Mouse (Mus musculus): ENCODE data around the gene Fam217a. TPM values are rescaled to one million over a fixed set of nuclear protein-coding genes. Genes with fewer than 3 reads are reported as not detected.
"Not testable (repeated sequence)": the region's sequence is repeated elsewhere in the genome, so short reads cannot be mapped to it uniquely, and the experiment has no call there.

Fam217a gene
- polyA plus RNA-seq, 1 experiment from 2014 or later = 0.84 TPM

- Histone ChIP-seq H3K36me3 (ENCODE audit: control insufficient read depth, insufficient read depth, low read length) (peaks cover 31% of the 10 kb centered on the region), H3K4me3 (ENCODE audit: low read depth, low read length) (no peak overlapping the region), H3K27ac (replicated peaks; ENCODE audit: low read depth, low read length) (no peak overlapping the region), H3K4me2 (ENCODE audit: low read depth, severe bottlenecking) (no peak overlapping the region), H3K9ac (ENCODE audit: low read length) (no peak overlapping the region), H3K4me1 (ENCODE audit: control insufficient read depth, insufficient read depth, low read length) (no peaks in the 10 kb centered on the region), H3K27me3 (ENCODE audit: control insufficient read depth, insufficient read depth, low read length) (no peaks in the 10 kb centered on the region), H3K9me3 (ENCODE audit: control insufficient read depth, low read length) (no peaks in the 10 kb centered on the region)
- no peak for DNase-seq (ENCODE audit: low spot score)
- no peak for ATAC-seq (ENCODE audit: insufficient number of reproducible peaks, low FRiP score, low TSS enrichment, low read depth)
- 89% methylated on average over 1 of the region's 1 CpGs for WGBS
Observed at GRCm38 (mm10) chr13:34892871-34893270, 31.2 kb downstream of the Fam217a start.

GRCm38 (mm10) chr13:34876481-34876880 lies 47.6 kb downstream of the Fam217a start:
- no peaks in the 10 kb centered on the region for H3K9me3 ChIP-seq (ENCODE audit: control insufficient read depth, low read length)
- DNase-seq (ENCODE audit: low spot score) (no peak), ATAC-seq (ENCODE audit: insufficient number of reproducible peaks, low FRiP score, low TSS enrichment, low read depth) (no peak)
- peaks cover 8% of the 10 kb centered on the region for H3K4me1 ChIP-seq (ENCODE audit: control insufficient read depth, insufficient read depth, low read length)
- no peaks in the 10 kb centered on the region; the same call in 1 of the 2 replicates for H3K36me3 ChIP-seq (ENCODE audit: control insufficient read depth, insufficient read depth, low read length)
- peak overlapping the region; percentile 88 for H3K4me3 ChIP-seq (ENCODE audit: low read depth, low read length)
- peak overlapping the region; percentile 93; the same call in 1 of the 2 replicates for H3K9ac ChIP-seq (ENCODE audit: low read length)
- no peak overlapping the region for H3K27ac ChIP-seq (replicated peaks; ENCODE audit: low read depth, low read length)
- 13% methylated on average over 3 of the region's 3 CpGs for WGBS
- peak overlapping the region; percentile 61 for H3K4me2 ChIP-seq (ENCODE audit: low read depth, severe bottlenecking)
- H3K27me3 ChIP-seq (ENCODE audit: control insufficient read depth, insufficient read depth, low read length) = no peaks in the 10 kb centered on the region

GRCm38 (mm10) chr13:34875741-34876445 lies 48.2 kb downstream of the Fam217a start:
- H3K4me3 ChIP-seq (ENCODE audit: low read depth, low read length) = peak overlapping the region; percentile 88
- peaks cover 8% of the 10 kb centered on the region for H3K4me1 ChIP-seq (ENCODE audit: control insufficient read depth, insufficient read depth, low read length)
- H3K9ac ChIP-seq (ENCODE audit: low read length) = peak overlapping the region; percentile 93
- no peaks in the 10 kb centered on the region for H3K9me3 ChIP-seq (ENCODE audit: control insufficient read depth, low read length)
- ATAC-seq (ENCODE audit: insufficient number of reproducible peaks, low FRiP score, low TSS enrichment, low read depth) = peak; percentile 6; the same call in 1 of the 2 replicates
- peak overlapping the region; percentile 61 for H3K4me2 ChIP-seq (ENCODE audit: low read depth, severe bottlenecking)
- H3K27me3 ChIP-seq (ENCODE audit: control insufficient read depth, insufficient read depth, low read length) = no peaks in the 10 kb centered on the region
- peak overlapping the region; percentile 96 for H3K27ac ChIP-seq (replicated peaks; ENCODE audit: low read depth, low read length)
- WGBS = under 1% methylated on average over 45 of the region's 50 CpGs
- H3K36me3 ChIP-seq (ENCODE audit: control insufficient read depth, insufficient read depth, low read length) = no peaks in the 10 kb centered on the region
- no peak for DNase-seq (ENCODE audit: low spot score)

GRCm38 (mm10) chr13:34875166-34875710 lies 48.9 kb downstream of the Fam217a start, which contains the start of gene Prpf4b:
TSS of gene Prpf4b (plus strand) at chr13:34875302.
- WGBS = 1% methylated on average over 40 of the region's 40 CpGs
- Histone ChIP-seq H3K9me3 (ENCODE audit: control insufficient read depth, low read length) (no peaks in the 10 kb centered on the region), H3K4me1 (ENCODE audit: control insufficient read depth, insufficient read depth, low read length) (peaks cover 8% of the 10 kb centered on the region)

GRCm38 (mm10) chr13:34874736-34875135 lies 49.4 kb downstream of the Fam217a start:
- not testable (repeated sequence) for DNase-seq (ENCODE audit: low spot score); ATAC-seq (ENCODE audit: insufficient number of reproducible peaks, low FRiP score, low TSS enrichment, low read depth); H3K9me3 ChIP-seq (ENCODE audit: control insufficient read depth, low read length); H3K9ac ChIP-seq (ENCODE audit: low read length); H3K4me1 ChIP-seq (ENCODE audit: control insufficient read depth, insufficient read depth, low read length); H3K27me3 ChIP-seq (ENCODE audit: control insufficient read depth, insufficient read depth, low read length); H3K36me3 ChIP-seq (ENCODE audit: control insufficient read depth, insufficient read depth, low read length)
- Histone ChIP-seq H3K27ac (replicated peaks; ENCODE audit: low read depth, low read length) (peak overlapping the region; percentile 96), H3K4me3 (ENCODE audit: low read depth, low read length) (peak overlapping the region; percentile 88), H3K4me2 (ENCODE audit: low read depth, severe bottlenecking) (peak overlapping the region; percentile 41)
- 16% methylated on average over 13 of the region's 13 CpGs for WGBS

More at GRCm38 (mm10) chr13:34875166-34875710, 48.9 kb downstream of the Fam217a start, which contains the start of gene Prpf4b:
- DNase-seq (ENCODE audit: low spot score) (peak; percentile 92), ATAC-seq (ENCODE audit: insufficient number of reproducible peaks, low FRiP score, low TSS enrichment, low read depth) (peak; percentile 72)
- Histone ChIP-seq H3K36me3 (ENCODE audit: control insufficient read depth, insufficient read depth, low read length) (no peaks in the 10 kb centered on the region), H3K4me2 (ENCODE audit: low read depth, severe bottlenecking) (peak within 1 kb of the TSS; percentile 61), H3K4me3 (ENCODE audit: low read depth, low read length) (peak within 1 kb of the TSS; percentile 88), H3K9ac (ENCODE audit: low read length) (peak within 1 kb of the TSS; percentile 93), H3K27ac (replicated peaks; ENCODE audit: low read depth, low read length) (peak within 1 kb of the TSS; percentile 96), H3K27me3 (ENCODE audit: control insufficient read depth, insufficient read depth, low read length) (no peaks in the 10 kb centered on the region)

GRCm38 (mm10) chr13:34873801-34874681 lies 50.1 kb downstream of the Fam217a start:
- DNase-seq (ENCODE audit: low spot score) (peak; percentile 93), ATAC-seq (ENCODE audit: insufficient number of reproducible peaks, low FRiP score, low TSS enrichment, low read depth) (peak; percentile 93)
- Histone ChIP-seq H3K9me3 (ENCODE audit: control insufficient read depth, low read length) (no peaks in the 10 kb centered on the region), H3K4me3 (ENCODE audit: low read depth, low read length) (peak overlapping the region; percentile 88), H3K4me2 (ENCODE audit: low read depth, severe bottlenecking) (peak overlapping the region; percentile 41), H3K27ac (replicated peaks; ENCODE audit: low read depth, low read length) (peak overlapping the region; percentile 86), H3K9ac (ENCODE audit: low read length) (peak overlapping the region; percentile 70), H3K36me3 (ENCODE audit: control insufficient read depth, insufficient read depth, low read length) (no peaks in the 10 kb centered on the region), H3K27me3 (ENCODE audit: control insufficient read depth, insufficient read depth, low read length) (no peaks in the 10 kb centered on the region), H3K4me1 (ENCODE audit: control insufficient read depth, insufficient read depth, low read length) (peaks cover 8% of the 10 kb centered on the region)
- 2% methylated on average over 45 of the region's 45 CpGs for WGBS

- Histone ChIP-seq H3K9me3 (ENCODE audit: control insufficient read depth, low read length) (no peaks in the 10 kb centered on the region), H3K4me3 (ENCODE audit: low read depth, low read length) (no peak overlapping the region), H3K4me2 (ENCODE audit: low read depth, severe bottlenecking) (no peak overlapping the region), H3K4me1 (ENCODE audit: control insufficient read depth, insufficient read depth, low read length) (no peaks in the 10 kb centered on the region), H3K27me3 (ENCODE audit: control insufficient read depth, insufficient read depth, low read length) (no peaks in the 10 kb centered on the region), H3K9ac (ENCODE audit: low read length) (no peak overlapping the region), H3K36me3 (ENCODE audit: control insufficient read depth, insufficient read depth, low read length) (no peaks in the 10 kb centered on the region), H3K27ac (replicated peaks; ENCODE audit: low read depth, low read length) (no peak overlapping the region)
- no peak for ATAC-seq (ENCODE audit: insufficient number of reproducible peaks, low FRiP score, low TSS enrichment, low read depth)
- 44% methylated on average over 7 of the region's 7 CpGs for WGBS
- peak; percentile 24 for DNase-seq (ENCODE audit: low spot score)
Observed at GRCm38 (mm10) chr13:34864420-34865169, 59.5 kb downstream of the Fam217a start.

All from limb, embryonic 11.5 days (tissue).